Mouse (Mus musculus) megakaryocyte, embryonic 14.5 days (primary cell): ENCODE results near the gene Nxn.

ENCODE experiments used
- FLI1 ChIP-seq: IDR thresholded peaks from 2 replicates; pipeline ENCODE4 v1.6.1; 2012; ENCODE audit warnings: low read length, inconsistent platforms, mixed read lengths
- GATA1 ChIP-seq: IDR thresholded peaks from 3 replicates; pipeline ENCODE4 v1.6.1; 2012; ENCODE audit warnings: mixed read lengths, low read length, inconsistent platforms, borderline replicate concordance

DNA sequence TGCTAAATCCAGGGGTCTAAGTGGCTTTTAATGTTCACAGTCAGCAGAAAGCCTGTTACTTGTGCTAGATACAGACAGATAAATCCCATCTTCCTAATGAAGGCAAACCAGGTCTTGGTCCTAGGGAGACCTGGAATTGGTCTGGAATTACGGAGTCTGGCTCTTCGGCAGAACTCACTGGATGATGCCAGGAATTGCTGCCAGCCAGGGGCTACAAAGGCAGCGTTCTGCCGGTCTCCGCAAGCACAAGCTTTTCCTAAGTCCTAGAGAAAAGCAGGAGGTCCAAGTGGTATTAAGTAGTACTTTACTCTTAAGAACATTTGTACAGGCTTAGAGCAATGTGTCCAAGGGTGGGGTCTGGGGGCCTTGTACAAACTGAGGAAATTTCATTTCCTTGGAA, 14.6 kb downstream of the Nxn start:
- no peak for TF ChIP-seq GATA1
- no peak for TF ChIP-seq FLI1
